Comparison of ENCODE assay signal across 27 mouse cellular contexts in the genomic region with DNA sequence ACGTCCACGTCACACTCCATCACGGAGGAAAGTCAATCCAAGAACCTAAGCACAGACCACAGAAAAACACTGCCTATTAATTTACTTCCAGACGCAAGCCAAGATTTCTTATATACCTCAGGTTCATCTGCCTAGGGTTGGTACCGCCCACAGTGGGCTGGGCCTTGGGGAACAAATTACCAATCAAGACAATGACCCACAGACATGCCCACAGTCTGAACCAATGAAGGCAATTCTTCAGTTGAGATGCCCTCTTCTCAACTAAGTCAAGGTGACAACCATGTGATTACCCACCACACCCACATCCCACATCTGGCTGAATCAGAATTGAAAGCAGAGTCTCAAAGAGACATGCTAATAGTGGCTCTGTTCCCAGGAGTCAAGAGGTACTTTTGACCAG.
DNase-seq lines count a peak whose midpoint lies in the region; ATAC-seq and TF ChIP-seq lines count a peak whose summit lies in the region.
"Had no signal": no experiment of that assay in that cellular context is flagged by ENCODE, and none has a peak within 500 bp of the region (broad histone marks: within the 10 kb centered on the region; RNA-seq: fewer than 3 reads in every experiment).

No protein-coding gene starts in this region.

- ATAC-seq in lung, postnatal 0 days = no peak
- no peak for ATAC-seq in megakaryocyte-erythroid progenitor cell, adult 5-6 weeks (replicated peaks; ENCODE audit: low FRiP score, low TSS enrichment, poor library complexity, severe bottlenecking)
- ATAC-seq: activated CD4-positive, CD25-positive, alpha-beta regulatory T cell, adult 4 months; forebrain, embryonic 15.5 days; intestine, embryonic 16.5 days; Patski had no signal

- no peaks in the 10 kb centered on the region for H3K9me3 ChIP-seq in limb, embryonic 10.5 days (replicated peaks)
- H3K9me3 ChIP-seq in lung, postnatal 0 days (ENCODE audit: low read length) = no peaks in the 10 kb centered on the region
- H3K9me3 ChIP-seq: embryonic facial prominence, embryonic 12.5 days; embryonic facial prominence, embryonic 15.5 days; forebrain, embryonic 12.5 days; forebrain, embryonic 15.5 days; heart, embryonic 10.5 days; heart, embryonic 13.5 days; hindbrain, embryonic 12.5 days; hindbrain, embryonic 15.5 days had no signal

- no peak overlapping the region for H3K4me2 ChIP-seq in lung, postnatal 0 days (replicated peaks; ENCODE audit: low read depth, low read length)
- H3K4me2 ChIP-seq: embryonic facial prominence, embryonic 12.5 days; embryonic facial prominence, embryonic 15.5 days; forebrain, embryonic 12.5 days; forebrain, embryonic 15.5 days; heart, embryonic 13.5 days; hindbrain, embryonic 12.5 days; hindbrain, embryonic 15.5 days had no signal

- no peak for TF ChIP-seq EP300 in lung, postnatal 0 days (IDR thresholded peaks at IDR 0.05)

- TF ChIP-seq CTCF in lung, postnatal 0 days (IDR thresholded peaks at IDR 0.05) = no peak

- H3K9ac ChIP-seq in lung, postnatal 0 days (replicated peaks; ENCODE audit: low read depth) = no peak overlapping the region
- H3K9ac ChIP-seq: embryonic facial prominence, embryonic 12.5 days; embryonic facial prominence, embryonic 15.5 days; forebrain, embryonic 12.5 days; forebrain, embryonic 15.5 days; heart, embryonic 13.5 days; hindbrain, embryonic 12.5 days; hindbrain, embryonic 15.5 days had no signal

- H3K27me3 ChIP-seq in limb, embryonic 10.5 days (ENCODE audit: low read depth, poor library complexity, severe bottlenecking) = no peaks in the 10 kb centered on the region
- no peaks in the 10 kb centered on the region for H3K27me3 ChIP-seq in lung, postnatal 0 days (replicated peaks; ENCODE audit: insufficient read depth, low read length)
- H3K27me3 ChIP-seq: embryonic facial prominence, embryonic 12.5 days; embryonic facial prominence, embryonic 15.5 days; forebrain, embryonic 12.5 days; forebrain, embryonic 15.5 days; heart, embryonic 13.5 days; hindbrain, embryonic 12.5 days; hindbrain, embryonic 15.5 days had no signal

- H3K4me3 ChIP-seq in limb, embryonic 10.5 days = no peak overlapping the region
- no peak overlapping the region for H3K4me3 ChIP-seq in lung, postnatal 0 days (ENCODE audit: low read depth, low read length)
- H3K4me3 ChIP-seq: embryonic facial prominence, embryonic 12.5 days; embryonic facial prominence, embryonic 15.5 days; forebrain, embryonic 12.5 days; forebrain, embryonic 15.5 days; heart, adult 2 months; heart, embryonic 10.5 days; heart, embryonic 13.5 days; hindbrain, embryonic 12.5 days; hindbrain, embryonic 15.5 days had no signal

- no peaks in the 10 kb centered on the region for H3K36me3 ChIP-seq in limb, embryonic 10.5 days
- no peaks in the 10 kb centered on the region for H3K36me3 ChIP-seq in lung, postnatal 0 days (ENCODE audit: insufficient read depth, low read length)
- H3K36me3 ChIP-seq: embryonic facial prominence, embryonic 12.5 days; embryonic facial prominence, embryonic 15.5 days; forebrain, embryonic 12.5 days; forebrain, embryonic 15.5 days; heart, embryonic 10.5 days; heart, embryonic 13.5 days; hindbrain, embryonic 12.5 days; hindbrain, embryonic 15.5 days had no signal

- 93% methylated on average over 5 of the region's 5 CpGs for WGBS in limb, embryonic 10.5 days
- WGBS in lung, postnatal 0 days = 96% methylated on average over 5 of the region's 5 CpGs

- peak; percentile 21 for DNase-seq in testis, postnatal 10 days (ENCODE audit: low spot score)
- no peak for DNase-seq in testis, postnatal 14 days (ENCODE audit: low spot score)
- DNase-seq in R1 (ENCODE audit: low read depth, low spot score) = peak; percentile 21
- DNase-seq in limb, embryonic 10.5 days (ENCODE audit: low spot score) = peak; percentile 16
- no peak for DNase-seq in lung, postnatal 0 days (ENCODE audit: low spot score)
- DNase-seq: adrenal gland, postnatal 10 days; adrenal gland, postnatal 36 days; B cell, adult 2 months; cerebellum, adult 18-20 months; cerebellum, adult 9-10 months; cerebellum, postnatal 14 days; gastrocnemius, postnatal 25 days; heart, adult 2 months; heart, postnatal 14 days; kidney, adult 18-20 months had no signal

- H3K4me1 ChIP-seq in limb, embryonic 10.5 days = no peaks in the 10 kb centered on the region
- H3K4me1 ChIP-seq in lung, postnatal 0 days (ENCODE audit: insufficient read depth, low read depth, low read length) = no peaks in the 10 kb centered on the region
- H3K4me1 ChIP-seq: embryonic facial prominence, embryonic 12.5 days; embryonic facial prominence, embryonic 15.5 days; forebrain, embryonic 12.5 days; forebrain, embryonic 15.5 days; heart, embryonic 10.5 days; hindbrain, embryonic 12.5 days; hindbrain, embryonic 15.5 days had no signal

- no peak overlapping the region for H3K27ac ChIP-seq in limb, embryonic 10.5 days
- no peak overlapping the region for H3K27ac ChIP-seq in lung, postnatal 0 days (ENCODE audit: low read length)
- H3K27ac ChIP-seq: embryonic facial prominence, embryonic 12.5 days; embryonic facial prominence, embryonic 15.5 days; forebrain, embryonic 12.5 days; forebrain, embryonic 15.5 days; heart, adult 2 months; heart, embryonic 10.5 days; heart, embryonic 13.5 days; hindbrain, embryonic 12.5 days; hindbrain, embryonic 15.5 days had no signal

Comparison
In these comparisons a context has a peak if more than half of its experiments do, and no peak if none do; other contexts are left out.
1. DNase-seq: peak in testis, postnatal 10 days (single experiment), R1 (single experiment) and limb, embryonic 10.5 days (single experiment); none in testis, postnatal 14 days (single experiment) and lung, postnatal 0 days (single experiment).